Mouse (Mus musculus) spleen, adult 2 months (tissue): ENCODE results near the gene Bfsp2. TPM values are rescaled to one million over a fixed set of nuclear protein-coding genes. Genes with fewer than 3 reads are reported as not detected.

Experiments
- DNase-seq, 2 experiments: peaks; one replicate each; pipeline versions ENCODE4 v3.0.0 to v3.0.0-alpha.2; 2012 to 2021; ENCODE audit warnings: low spot score in 2 of 2, low read depth in 1 of 2
- H3K27ac ChIP-seq: fragments of 200-500 bp; 2 replicates; pipeline ENCODE4 v1.5.1; 2012; ENCODE audit warnings: low read length, inconsistent platforms; ENCODE audit not compliant: insufficient read depth
- H3K27me3 ChIP-seq: fragments of 200-500 bp; 2 replicates; pipeline ENCODE4 v1.6.1; 2012; ENCODE audit warnings: mild to moderate bottlenecking, moderate library complexity, low read length, inconsistent platforms; ENCODE audit not compliant: control insufficient read depth, insufficient read depth
- H3K36me3 ChIP-seq: fragments of 200-500 bp; 2 replicates; pipeline ENCODE4 v1.6.1; 2012; ENCODE audit warnings: mild to moderate bottlenecking, low read length, inconsistent platforms; ENCODE audit not compliant: control insufficient read depth, insufficient read depth
- H3K4me1 ChIP-seq: fragments of 200-500 bp; 2 replicates; pipeline ENCODE4 v1.6.1; 2011; ENCODE audit warnings: inconsistent platforms; ENCODE audit not compliant: control insufficient read depth, insufficient read depth, insufficient read length
- H3K4me3 ChIP-seq: fragments of 200-500 bp; 2 replicates; pipeline ENCODE4 v1.5.1; 2011; ENCODE audit warnings: mild to moderate bottlenecking, inconsistent platforms; ENCODE audit not compliant: insufficient read depth, insufficient read length; ENCODE audit errors: extremely low read depth
- CTCF ChIP-seq: fragments of 200-500 bp; IDR thresholded peaks from 2 replicates; pipeline ENCODE4 v1.5.1; 2011; ENCODE audit warnings: mild to moderate bottlenecking, inconsistent platforms; ENCODE audit not compliant: insufficient read depth, insufficient read length, insufficient replicate concordance; ENCODE audit errors: extremely low read depth
- POLR2A ChIP-seq: fragments of 200-500 bp; IDR thresholded peaks from 2 replicates; pipeline ENCODE4 v1.6.1; 2011; ENCODE audit warnings: low read depth, low read length, inconsistent platforms
- WGBS: fragments of 180-500 bp; shearing (Covaris S2); methylation state at CpG from one replicate; pipeline ENCODE4 v1.1.7; 2018; 5-methylcytosine and 5-hydroxymethylcytosine counted together
- polyA plus RNA-seq: library from polyadenylated mRNA; depleted of rRNA; stranded (reverse); fragments of >200 nt; gene quantifications from 2 replicates; pipeline ENCODE4 v1.2.3, GENCODE M21; 2012

Bfsp2 gene
- polyA plus RNA-seq, 1 experiment, result 6.9 TPM

GRCm38 (mm10) chr9:103386573-103386972 lies 93.6 kb downstream of the Bfsp2 start:
- TF ChIP-seq POLR2A (no peak), CTCF (no peak)
- no peak for DNase-seq
- Histone ChIP-seq H3K4me3 (no peak overlapping the region), H3K4me1 (no peaks in the 10 kb centered on the region), H3K27me3 (no peaks in the 10 kb centered on the region), H3K36me3 (no peaks in the 10 kb centered on the region), H3K27ac (no peak overlapping the region)
- WGBS, result 91% methylated on average over 5 of the region's 5 CpGs

- Histone ChIP-seq H3K27ac (no peak overlapping the region), H3K4me3 (no peak overlapping the region), H3K36me3 (no peaks in the 10 kb centered on the region), H3K27me3 (no peaks in the 10 kb centered on the region), H3K4me1 (no peaks in the 10 kb centered on the region)
- DNase-seq, result no peak
- WGBS, result 25% methylated on average over 1 of the region's 1 CpGs
- no peak for TF ChIP-seq POLR2A
- TF ChIP-seq CTCF, result no peak
Observed at GRCm38 (mm10) chr9:103385600-103385999, 94.6 kb downstream of the Bfsp2 start.

- TF ChIP-seq CTCF (no peak), POLR2A (no peak)
- no peak for DNase-seq
- Histone ChIP-seq H3K36me3 (no peaks in the 10 kb centered on the region), H3K27ac (no peak overlapping the region), H3K4me3 (no peak overlapping the region), H3K27me3 (no peaks in the 10 kb centered on the region), H3K4me1 (no peaks in the 10 kb centered on the region)
- WGBS, result 63% methylated on average over 4 of the region's 4 CpGs
Observed at GRCm38 (mm10) chr9:103384141-103384796, 96.0 kb downstream of the Bfsp2 start.

- no peak for TF ChIP-seq POLR2A
- 82% methylated on average over 1 of the region's 1 CpGs for WGBS
- Histone ChIP-seq H3K4me3 (no peak overlapping the region), H3K27ac (no peak overlapping the region), H3K27me3 (no peaks in the 10 kb centered on the region), H3K4me1 (no peaks in the 10 kb centered on the region), H3K36me3 (no peaks in the 10 kb centered on the region)
- DNase-seq, result no peak
Observed at GRCm38 (mm10) chr9:103383576-103383975, 96.6 kb downstream of the Bfsp2 start.

GRCm38 (mm10) chr9:103382989-103383388 lies 97.2 kb downstream of the Bfsp2 start:
- no peak for DNase-seq
- no peak overlapping the region for H3K4me3 ChIP-seq
- no peak overlapping the region for H3K27ac ChIP-seq
- H3K27me3 ChIP-seq, result no peaks in the 10 kb centered on the region
- H3K4me1 ChIP-seq, result no peaks in the 10 kb centered on the region
- H3K36me3 ChIP-seq, result no peaks in the 10 kb centered on the region
- TF ChIP-seq CTCF (no peak), POLR2A (no peak)
- WGBS, result 46% methylated on average over 6 of the region's 6 CpGs

- Histone ChIP-seq H3K4me3 (no peak overlapping the region), H3K27me3 (no peaks in the 10 kb centered on the region), H3K36me3 (no peaks in the 10 kb centered on the region), H3K27ac (no peak overlapping the region), H3K4me1 (no peaks in the 10 kb centered on the region)
- WGBS, result 91% methylated on average over 4 of the region's 4 CpGs
- no peak for TF ChIP-seq CTCF
- no peak for TF ChIP-seq POLR2A
- no peak for DNase-seq
Observed at GRCm38 (mm10) chr9:103380566-103380965, 99.7 kb downstream of the Bfsp2 start.

GRCm38 (mm10) chr9:103379199-103379598 lies 101.0 kb downstream of the Bfsp2 start:
- H3K27me3 ChIP-seq, result no peaks in the 10 kb centered on the region
- no peaks in the 10 kb centered on the region for H3K36me3 ChIP-seq
- 86% methylated on average over 9 of the region's 9 CpGs for WGBS
- H3K4me3 ChIP-seq, result no peak overlapping the region
- H3K4me1 ChIP-seq, result no peaks in the 10 kb centered on the region
- DNase-seq, result no peak
- H3K27ac ChIP-seq, result no peak overlapping the region
- no peak for TF ChIP-seq CTCF
- no peak for TF ChIP-seq POLR2A

GRCm38 (mm10) chr9:103378686-103379085 lies 101.5 kb downstream of the Bfsp2 start:
- no peak for TF ChIP-seq POLR2A
- TF ChIP-seq CTCF, result no peak
- 88% methylated on average over 10 of the region's 10 CpGs for WGBS
- Histone ChIP-seq H3K27ac (no peak overlapping the region), H3K27me3 (no peaks in the 10 kb centered on the region), H3K4me1 (no peaks in the 10 kb centered on the region), H3K4me3 (no peak overlapping the region), H3K36me3 (no peaks in the 10 kb centered on the region)
- no peak for DNase-seq
